Mouse (Mus musculus): ENCODE measurements at regions not wholly inside any gene's neighbourhood (a gene's known extent, or its start where the extent isn't known, plus 50 kb on each side); places are given as distances from the start of the nearest gene placed in this dataset.

GRCm38 (mm10) chr13:85484790-85485189, 195.9 kb upstream of the Rasa1 start:
- TF ChIP-seq POLR2AphosphoS5 (IDR thresholded peaks at IDR 0.05; ENCODE audit: insufficient replicate concordance, low read depth, low read length): no peak
- TF ChIP-seq CTCF (IDR thresholded peaks at IDR 0.05; ENCODE audit: low read depth, low read length): no peak
